Mouse (Mus musculus) heart, postnatal 10 days (tissue): ENCODE data around the gene 4931422A03Rik. TPM values are rescaled to one million over a fixed set of nuclear protein-coding genes. Genes with fewer than 3 reads are reported as not detected.
"Not testable (repeated sequence)": the region's sequence is repeated elsewhere in the genome, so short reads cannot be mapped to it uniquely, and the experiment has no call there.

Source experiments
- DNase-seq, 2 experiments: peaks; one replicate each; pipeline ENCODE4 v3.0.0; 2021
- intact Hi-C: fragments of 180-260 bp; cut with DNase I; formaldehyde crosslinking; loops from one replicate; pipeline ENCODE4 v1.15.1; 2025
- total RNA-seq, 2 experiments: library from RNA; stranded (reverse); gene quantifications; 2 replicates each; pipeline ENCODE4 v1.2.3; 2021

4931422A03Rik gene
- total RNA-seq, 2 experiments from 2014 or later = not detected

- no peak for DNase-seq
- intact Hi-C loops = no loop called here
Measured at GRCm38 (mm10) chr2:104029074-104029473, 913 bp upstream of the 4931422A03Rik start.

GRCm38 (mm10) chr2:104027458-104028138 is 563 bp downstream of the 4931422A03Rik start, which contains the start of gene Fbxo3:
Fbxo3 (plus strand) TSS chr2:104027721.
- peak; percentile 90 to 92 for DNase-seq
- intact Hi-C loops = no loop called here

DNA sequence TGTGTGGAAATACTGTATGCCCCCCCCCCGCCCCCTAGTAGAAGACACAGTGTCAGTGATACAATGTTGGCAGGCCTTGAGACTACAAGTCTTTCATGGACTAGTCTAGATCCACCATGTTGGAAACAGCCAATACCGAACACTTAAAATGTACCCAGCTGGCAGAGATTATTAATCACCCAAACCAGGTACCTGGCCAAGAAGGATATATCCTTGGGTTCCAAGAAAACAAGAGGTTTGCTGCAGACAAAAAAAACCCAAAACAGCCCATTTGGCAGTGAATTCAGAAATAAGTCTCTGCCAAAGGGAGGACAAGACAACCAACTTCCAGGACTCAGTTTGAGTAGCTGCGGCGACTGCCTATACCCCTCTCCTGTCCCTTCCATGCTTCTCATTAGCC is 3.5 kb downstream of the 4931422A03Rik start:
- intact Hi-C loops = no loop called here
- no peak for DNase-seq

DNA sequence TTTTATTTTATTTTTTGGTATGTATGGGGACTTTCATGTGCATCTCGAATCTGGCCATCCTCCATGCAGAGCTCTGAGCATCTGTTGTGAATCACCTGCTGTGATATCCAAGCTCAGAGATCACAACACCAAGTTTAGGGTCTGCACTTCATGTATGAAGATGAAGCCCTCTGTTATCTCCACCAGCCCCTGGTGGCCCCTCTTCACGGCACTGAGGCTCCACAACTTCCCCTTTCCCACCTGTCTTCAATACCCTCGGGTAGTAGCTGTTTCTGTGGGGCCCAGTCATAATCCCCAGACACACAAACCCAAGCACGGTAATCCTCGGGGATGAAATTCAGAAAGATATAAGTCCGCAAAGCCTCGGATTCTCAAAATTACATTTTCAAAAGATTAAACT is 5.1 kb downstream of the 4931422A03Rik start:
- intact Hi-C loops = no loop called here
- no peak for DNase-seq

DNA sequence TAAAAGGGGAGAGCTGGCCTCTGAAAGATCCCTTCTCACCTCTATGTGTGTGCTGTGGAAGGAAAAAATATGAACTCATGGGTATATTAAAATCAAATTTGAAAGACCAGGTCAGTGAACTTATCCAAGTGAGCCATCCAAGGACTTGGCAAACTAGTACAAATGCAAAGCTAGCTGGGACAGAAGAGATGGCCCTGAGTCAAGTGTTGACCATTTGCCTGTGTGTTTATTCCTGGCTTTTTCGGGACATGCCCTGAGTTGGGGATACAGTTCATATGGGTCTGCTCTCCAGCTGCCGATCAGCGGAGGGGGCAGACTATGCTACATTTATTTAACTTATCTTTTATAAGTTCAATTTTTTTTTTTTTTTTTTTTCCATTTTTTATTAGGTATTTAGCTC is 19.3 kb downstream of the 4931422A03Rik start:
- intact Hi-C loops = not testable (repeated sequence)

DNA sequence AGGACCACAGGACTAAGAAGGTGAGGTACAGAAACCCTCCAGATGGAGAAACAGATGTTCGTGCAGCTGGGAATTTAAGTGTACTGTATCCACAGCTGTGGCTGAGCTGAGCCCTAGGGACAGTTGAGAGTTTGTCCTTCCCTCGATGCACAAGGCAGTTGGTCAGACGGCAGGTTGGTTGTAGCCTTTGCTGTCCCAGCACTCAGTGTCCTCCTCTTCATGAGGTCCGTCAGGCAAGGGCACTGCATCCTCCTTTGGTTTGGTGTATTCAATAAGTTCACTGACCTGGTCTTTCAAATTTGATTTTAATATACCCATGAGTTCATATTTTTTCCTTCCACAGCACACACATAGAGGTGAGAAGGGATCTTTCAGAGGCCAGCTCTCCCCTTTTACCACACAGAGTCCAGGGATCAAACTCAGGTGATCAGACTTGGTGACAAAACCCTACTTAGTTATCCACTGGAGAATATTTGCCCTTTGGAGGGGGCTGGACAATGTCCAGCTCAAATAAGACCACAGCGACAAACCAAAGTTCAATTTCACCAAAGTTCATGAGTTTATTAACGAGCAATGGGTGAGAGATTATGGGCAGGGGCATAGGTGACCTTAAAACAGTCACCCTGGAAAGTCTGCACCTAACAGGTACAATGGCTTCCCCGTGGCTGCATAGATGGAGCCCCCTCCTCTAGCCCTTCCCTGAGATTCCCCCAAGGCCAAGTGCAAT is 20.2 kb downstream of the 4931422A03Rik start:
- intact Hi-C loops = no loop called here
- no peak for DNase-seq

More for the DNA sequence above, 19.3 kb downstream of the 4931422A03Rik start:
- DNase-seq = not testable (repeated sequence)

DNA sequence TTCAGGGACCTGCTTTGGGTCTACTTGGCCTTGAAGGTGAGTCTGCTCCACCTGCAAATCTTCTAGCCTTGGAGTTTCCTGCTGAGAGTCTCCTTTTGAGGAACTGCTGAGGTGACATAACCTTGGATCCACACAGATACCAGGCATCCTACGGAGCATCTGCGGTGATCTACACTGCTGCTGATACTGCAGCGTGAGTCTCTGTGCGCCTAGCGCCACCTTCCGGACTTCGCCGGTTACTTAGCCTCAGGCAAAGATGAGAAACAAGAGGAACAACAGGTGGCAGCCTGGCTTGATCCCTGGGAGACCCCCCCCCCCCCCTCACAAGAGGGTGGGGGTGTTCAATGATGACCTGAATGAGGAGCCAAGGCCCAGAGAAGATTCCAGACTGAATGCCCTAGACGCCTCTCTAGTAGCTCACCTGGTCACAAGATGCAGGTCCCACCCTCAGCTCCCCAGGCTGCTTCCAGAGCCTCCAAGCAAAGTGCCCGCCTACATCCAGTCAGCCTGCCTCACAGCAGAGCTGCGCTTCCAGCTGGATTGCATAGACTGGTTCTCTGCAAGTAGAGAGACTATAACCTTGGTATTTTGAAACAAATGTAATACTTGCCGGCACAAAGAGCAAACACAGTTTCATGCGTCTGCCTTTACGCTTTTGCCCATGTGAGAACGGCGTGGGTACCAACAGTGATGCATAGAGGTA is 25.3 kb downstream of the 4931422A03Rik start:
- peak; percentile 17 to 57 for DNase-seq
- intact Hi-C loops = no loop called here

DNA sequence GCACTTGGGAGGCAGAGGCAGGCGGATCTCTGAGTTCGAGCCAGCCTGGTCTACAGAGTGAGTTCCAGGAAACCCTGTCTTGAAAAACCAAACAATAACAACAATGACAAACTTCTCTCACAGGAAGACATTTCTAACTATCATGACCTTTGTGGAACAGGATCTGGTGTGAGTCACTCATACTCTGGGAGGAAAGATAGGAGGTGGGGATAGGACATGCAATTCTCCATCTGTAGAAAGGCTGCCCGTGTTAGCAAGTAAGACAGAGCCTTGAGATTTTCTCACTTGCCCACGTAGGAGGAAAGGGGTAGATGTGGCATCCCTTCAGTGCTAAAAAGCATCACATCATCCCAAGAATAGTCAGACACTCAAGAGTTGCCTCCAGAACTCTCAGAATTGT is 26.3 kb downstream of the 4931422A03Rik start:
- no peak for DNase-seq
- intact Hi-C loops = no loop called here

GRCm38 (mm10) chr2:104001076-104001475 is 27.1 kb downstream of the 4931422A03Rik start:
- DNase-seq = peak in 1 of 2 experiments; percentile 23
- intact Hi-C loops = no loop called here

DNA sequence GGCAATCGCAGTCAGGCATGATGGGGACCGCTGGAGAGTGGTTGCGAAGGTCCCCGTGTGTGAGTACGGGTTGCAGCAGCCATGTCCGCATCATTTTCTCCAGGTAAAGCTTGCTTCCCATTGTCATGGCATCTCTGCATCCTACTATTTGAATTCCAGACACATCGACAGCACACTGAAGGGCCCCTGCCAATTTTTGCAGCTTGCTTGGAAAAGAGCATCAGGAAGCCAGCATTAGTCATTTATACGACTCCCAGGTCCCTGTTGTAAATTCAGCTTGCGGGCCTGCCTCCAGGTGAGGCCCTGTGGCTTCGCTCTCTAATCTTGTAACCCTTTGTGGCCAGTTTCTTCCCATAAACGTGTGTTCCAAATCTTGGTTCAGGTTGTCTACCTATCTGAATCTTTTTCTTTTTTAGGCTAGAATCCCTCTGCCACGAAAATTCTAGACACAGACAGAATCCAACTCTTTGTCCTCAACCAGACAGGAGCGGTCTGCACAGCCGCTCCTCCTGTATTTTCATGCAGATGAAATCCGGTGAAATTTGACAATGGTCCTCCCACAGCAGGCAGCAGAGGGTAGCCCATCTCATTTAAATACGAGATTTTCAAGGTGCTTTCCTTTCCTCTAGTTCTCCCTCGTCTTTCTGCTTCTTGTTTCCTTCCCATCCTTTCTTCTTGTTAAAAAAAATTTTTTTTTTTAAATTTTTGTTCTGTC is 35.4 kb downstream of the 4931422A03Rik start:
- intact Hi-C loops = no loop called here
- no peak for DNase-seq

- intact Hi-C loops = no loop called here
- no peak for DNase-seq
Measured at GRCm38 (mm10) chr2:103992162-103992561, 36.0 kb downstream of the 4931422A03Rik start.

DNA sequence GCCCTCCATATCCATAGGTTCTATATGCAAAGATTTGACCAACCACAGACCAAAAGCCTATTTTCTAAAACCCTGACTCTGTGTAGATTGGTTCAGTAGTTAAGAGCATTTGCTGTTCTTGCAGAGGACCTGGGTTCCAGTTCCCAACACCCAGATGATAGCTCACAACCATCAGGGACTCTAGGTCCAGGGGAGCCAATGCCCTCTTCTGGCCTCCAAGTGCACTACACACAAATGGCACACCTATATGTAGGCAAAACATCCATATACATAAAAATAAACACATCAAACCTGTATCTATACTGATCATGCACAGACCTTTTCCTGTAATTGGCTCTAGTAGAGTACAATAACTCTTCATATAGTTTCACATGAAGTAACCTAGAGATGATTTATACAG is 36.9 kb downstream of the 4931422A03Rik start:
- no peak for DNase-seq
- intact Hi-C loops = no loop called here

- no peak for DNase-seq
- intact Hi-C loops = no loop called here
Measured at GRCm38 (mm10) chr2:103989724-103990123, 38.4 kb downstream of the 4931422A03Rik start.

DNA sequence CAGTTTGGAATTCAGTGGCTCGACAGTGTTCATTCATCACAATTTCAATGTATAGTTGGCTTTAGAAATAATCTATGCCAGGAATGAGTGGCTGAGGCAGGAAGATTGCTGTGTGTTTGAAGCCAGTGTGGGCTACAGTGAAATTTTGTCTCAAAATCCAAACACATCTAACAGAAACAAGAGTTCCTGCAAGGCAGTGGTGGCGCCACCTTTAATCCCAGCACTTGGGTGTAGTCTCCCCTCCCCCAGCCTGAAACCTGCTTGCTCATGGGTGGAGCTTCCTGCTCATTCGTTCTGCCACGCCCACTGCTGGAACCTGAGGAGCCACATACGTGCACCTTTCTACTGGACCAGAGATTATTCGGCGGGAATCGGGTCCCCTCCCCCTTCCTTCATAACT is 40.6 kb downstream of the 4931422A03Rik start:
- intact Hi-C loops = not testable (repeated sequence)

DNA sequence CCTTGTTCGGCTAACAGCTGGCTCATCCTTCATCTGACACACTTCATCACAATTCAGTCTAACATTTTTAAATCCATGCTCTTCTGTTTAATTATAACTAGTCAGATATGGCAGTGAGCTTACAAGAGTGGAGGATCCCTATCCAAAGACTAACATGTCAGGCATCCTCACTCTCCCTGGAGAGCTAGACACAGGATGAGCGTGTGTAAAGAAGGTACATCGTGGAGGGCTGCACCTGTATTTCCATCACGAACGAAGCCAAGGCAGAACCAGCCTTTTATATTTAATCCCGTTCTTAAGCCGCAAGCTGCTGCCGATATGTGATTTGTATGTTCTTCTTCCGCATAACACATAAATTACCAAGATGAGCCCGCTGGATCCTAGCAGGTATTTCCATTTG is 45.0 kb downstream of the 4931422A03Rik start:
- no peak for DNase-seq
- intact Hi-C loops = loop anchor here (5.0 kb wide), 1 partner anchor 181 kb away; no protein-coding TSS in a partner anchor

More for the DNA sequence above, 40.6 kb downstream of the 4931422A03Rik start:
- DNase-seq = not testable (repeated sequence)

- DNase-seq = peak; percentile 82 to 91
- intact Hi-C loops = loop anchor here (1.0 to 5.0 kb wide), 2 partner anchors 110 to 180 kb away; no protein-coding TSS in a partner anchor
Measured at GRCm38 (mm10) chr2:103982250-103982649, 45.9 kb downstream of the 4931422A03Rik start.

DNA sequence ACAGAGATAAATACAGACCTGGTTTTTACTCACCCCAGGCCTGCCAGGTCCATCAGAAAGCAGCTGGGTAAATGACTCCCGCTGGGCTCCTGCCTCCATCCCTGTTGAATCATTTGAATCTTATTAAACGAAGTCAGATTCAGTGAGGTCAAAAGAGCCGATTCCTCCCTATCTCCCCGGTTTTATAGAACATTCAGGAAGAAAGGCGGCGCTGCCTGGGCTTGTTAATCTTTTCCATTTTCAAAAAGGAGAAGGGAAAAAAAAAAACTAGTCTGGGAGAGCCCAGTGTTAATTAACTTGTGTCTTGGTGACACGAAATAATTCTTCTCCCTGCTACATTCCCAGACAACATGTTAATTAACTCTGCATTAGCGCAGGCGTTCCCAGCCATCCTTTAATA is 50.4 kb downstream of the 4931422A03Rik start:
- intact Hi-C loops = loop anchor here (5.0 kb wide), 1 partner anchor 410 kb away; the partner anchor contains the start of gene Abtb2
- DNase-seq = no peak

- intact Hi-C loops = loop anchor here (5.0 kb wide), 1 partner anchor 410 kb away; the partner anchor contains the start of gene Abtb2
- DNase-seq = no peak
Measured at GRCm38 (mm10) chr2:103977216-103977615, 50.9 kb downstream of the 4931422A03Rik start.

- DNase-seq = no peak
- intact Hi-C loops = loop anchor here (5.0 kb wide), 1 partner anchor 409 kb away; the partner anchor contains the start of gene Abtb2
Measured at GRCm38 (mm10) chr2:103975904-103976303, 52.3 kb downstream of the 4931422A03Rik start.

GRCm38 (mm10) chr2:103971838-103972237 is 56.3 kb downstream of the 4931422A03Rik start:
- DNase-seq = no peak
- intact Hi-C loops = loop anchor here (2.0 kb wide), 2 partner anchors 69 to 99 kb away; no protein-coding TSS in a partner anchor
